Mouse (Mus musculus) embryonic facial prominence, embryonic 10.5 days (tissue): ENCODE data around the gene Cib4. TPM values are rescaled to one million over a fixed set of nuclear protein-coding genes. Genes with fewer than 3 reads are reported as not detected.

Experiments used
- DNase-seq: peaks from one replicate; pipeline ENCODE4 v3.0.0-alpha.2; 2017; ENCODE audit warnings: low spot score
- H3K27ac ChIP-seq: fragments of 300-500 bp; sonication (generic); replicated peaks from 2 replicates; pipeline ENCODE4 v1.5.1; 2016; ENCODE audit warnings: mild to moderate bottlenecking
- H3K27me3 ChIP-seq: fragments of 300-500 bp; sonication (generic); replicated peaks from 2 replicates; pipeline ENCODE4 v1.6.1; 2016; ENCODE audit warnings: low read depth, mild to moderate bottlenecking; ENCODE audit not compliant: poor library complexity, severe bottlenecking
- H3K36me3 ChIP-seq: fragments of 300-500 bp; sonication (generic); replicated peaks from 2 replicates; pipeline ENCODE4 v1.6.1; 2016; ENCODE audit warnings: mild to moderate bottlenecking, moderate library complexity
- H3K4me1 ChIP-seq: fragments of 300-500 bp; sonication (generic); 2 replicates; pipeline ENCODE4 v1.6.1; 2016
- H3K4me3 ChIP-seq: fragments of 300-500 bp; sonication (generic); 2 replicates; pipeline ENCODE4 v1.5.1; 2016; ENCODE audit warnings: mild to moderate bottlenecking, moderate library complexity
- H3K9me3 ChIP-seq: fragments of 300-500 bp; sonication (generic); 2 replicates; pipeline ENCODE4 v1.6.1; 2016; ENCODE audit warnings: mild to moderate bottlenecking
- WGBS: fragments of 180-500 bp; shearing (Covaris S2); methylation state at CpG from one replicate; pipeline ENCODE4 v1.1.7; 2016; 5-methylcytosine and 5-hydroxymethylcytosine counted together
- polyA plus RNA-seq: library from polyadenylated mRNA; unstranded; fragments of >200 nt; fragmentation: Nextera tagmentation; extraction: Ambion mirVana; gene quantifications from 2 replicates; pipeline ENCODE4 v1.2.1, GENCODE M21; 2016

Gene Cib4
- polyA plus RNA-seq, 1 experiment from 2014 or later: not detected

- no peak for DNase-seq
- Histone ChIP-seq H3K27ac (no peak overlapping the region), H3K9me3 (no peaks in the 10 kb centered on the region), H3K4me3 (no peak overlapping the region), H3K4me1 (peaks cover 28% of the 10 kb centered on the region), H3K27me3 (peaks cover 34% of the 10 kb centered on the region), H3K36me3 (no peaks in the 10 kb centered on the region)
- 31% methylated on average over 3 of the region's 3 CpGs for WGBS
These were observed 21.4 kb downstream of the Cib4 start for GRCm38 (mm10) chr5:30524213-30524612.

DNA sequence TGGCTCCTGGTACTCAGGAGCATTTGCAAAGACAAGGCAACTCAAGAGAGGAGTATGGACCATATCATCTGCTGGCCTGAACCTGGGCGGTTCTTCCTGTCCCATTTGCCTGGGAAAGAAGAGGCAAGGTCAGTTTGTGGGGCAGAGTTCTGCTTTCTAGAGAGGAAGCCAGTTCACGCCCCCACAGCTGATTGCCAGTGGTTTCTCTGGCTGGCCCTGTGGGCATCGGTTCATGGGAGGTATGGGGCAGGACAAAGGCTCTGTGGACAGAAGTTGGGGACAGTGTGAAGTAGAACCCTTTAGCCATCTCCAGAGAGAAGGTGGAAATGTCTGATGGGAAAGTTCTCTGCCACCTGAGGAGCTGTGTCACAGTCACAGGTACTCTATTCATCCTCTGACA lies 22.5 kb downstream of the Cib4 start:
- H3K27me3 ChIP-seq: peaks cover 26% of the 10 kb centered on the region
- H3K4me1 ChIP-seq: peaks cover 28% of the 10 kb centered on the region
- no peak for DNase-seq
- no peaks in the 10 kb centered on the region for H3K36me3 ChIP-seq
- 80% methylated on average over 3 of the region's 3 CpGs for WGBS
- H3K4me3 ChIP-seq: no peak overlapping the region
- no peaks in the 10 kb centered on the region for H3K9me3 ChIP-seq
- H3K27ac ChIP-seq: no peak overlapping the region

DNA sequence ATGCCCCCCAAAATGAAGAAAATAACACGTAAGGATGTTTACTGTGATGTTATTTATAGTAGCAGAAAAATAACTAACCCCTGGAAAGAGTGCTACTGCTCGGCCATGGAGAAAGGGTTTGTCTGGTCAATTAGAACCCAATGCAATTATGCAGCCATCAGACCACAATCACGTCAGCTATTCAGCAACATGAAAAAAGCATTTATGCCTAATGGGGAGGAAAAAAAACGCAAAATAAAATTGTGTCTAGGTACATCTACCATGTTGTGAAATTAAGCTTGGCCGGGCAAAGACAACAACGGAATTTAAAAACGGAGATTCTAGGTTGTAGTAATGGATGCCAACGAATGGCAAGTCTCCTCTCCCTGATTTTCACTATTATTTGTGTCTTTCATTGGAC lies 23.2 kb downstream of the Cib4 start:
- Histone ChIP-seq H3K4me1 (peaks cover 28% of the 10 kb centered on the region), H3K4me3 (no peak overlapping the region), H3K27me3 (peaks cover 19% of the 10 kb centered on the region), H3K36me3 (no peaks in the 10 kb centered on the region), H3K9me3 (no peaks in the 10 kb centered on the region), H3K27ac (no peak overlapping the region)
- WGBS: 85% methylated on average over 8 of the region's 8 CpGs
- no peak for DNase-seq

DNA sequence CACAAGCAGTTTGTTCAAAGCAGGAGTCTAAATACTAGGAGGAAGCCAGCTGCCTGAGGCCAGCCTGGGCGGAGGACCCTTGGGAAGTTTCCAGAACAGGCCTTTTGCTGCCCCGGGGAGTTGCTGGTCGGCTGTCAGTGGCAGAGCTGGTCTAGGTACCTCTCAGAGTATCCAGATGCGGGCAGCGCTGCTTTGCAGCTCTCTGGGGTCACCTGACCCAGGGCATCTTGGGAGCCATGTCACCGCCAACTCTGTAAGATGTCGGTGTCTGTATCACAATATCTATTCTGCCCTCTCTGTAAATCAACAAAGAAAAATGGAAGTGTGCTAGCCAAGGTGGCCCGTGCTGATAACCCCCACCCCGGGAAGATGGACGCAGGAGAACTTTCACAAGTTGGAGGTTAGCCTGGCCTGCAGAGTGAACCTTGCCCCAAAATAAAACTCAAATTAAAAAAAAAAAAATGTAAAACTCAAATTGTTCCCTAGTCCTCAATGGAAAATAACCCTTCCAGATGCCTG lies 25.4 kb downstream of the Cib4 start:
- Histone ChIP-seq H3K27ac (no peak overlapping the region), H3K36me3 (no peaks in the 10 kb centered on the region), H3K27me3 (0 out of 2 replicates have a peak, but pooled peaks cover 4% of the 10 kb centered on the region), H3K4me3 (no peak overlapping the region), H3K4me1 (peaks cover 16% of the 10 kb centered on the region; the same call in 1 of the 2 replicates), H3K9me3 (no peaks in the 10 kb centered on the region)
- WGBS: 84% methylated on average over 10 of the region's 10 CpGs
- DNase-seq: no peak

GRCm38 (mm10) chr5:30519494-30519893 lies 26.1 kb downstream of the Cib4 start:
- Histone ChIP-seq H3K4me3 (no peak overlapping the region), H3K4me1 (peaks cover 15% of the 10 kb centered on the region; the same call in 1 of the 2 replicates), H3K36me3 (no peaks in the 10 kb centered on the region), H3K27ac (no peak overlapping the region; the same call in 1 of the 2 replicates), H3K27me3 (0 out of 2 replicates have a peak, but pooled peaks cover 4% of the 10 kb centered on the region), H3K9me3 (no peaks in the 10 kb centered on the region)
- 46% methylated on average over 7 of the region's 7 CpGs for WGBS
- no peak for DNase-seq

GRCm38 (mm10) chr5:30518547-30518946 lies 27.1 kb downstream of the Cib4 start:
- 80% methylated on average over 6 of the region's 6 CpGs for WGBS
- H3K36me3 ChIP-seq: no peaks in the 10 kb centered on the region
- no peak overlapping the region for H3K4me3 ChIP-seq
- H3K27ac ChIP-seq: no peak overlapping the region
- 0 out of 2 replicates have a peak, but pooled peaks cover 4% of the 10 kb centered on the region for H3K27me3 ChIP-seq
- no peaks in the 10 kb centered on the region for H3K9me3 ChIP-seq
- no peak for DNase-seq
- H3K4me1 ChIP-seq: peaks cover 10% of the 10 kb centered on the region; the same call in 1 of the 2 replicates

GRCm38 (mm10) chr5:30518108-30518507 lies 27.5 kb downstream of the Cib4 start:
- Histone ChIP-seq H3K4me3 (no peak overlapping the region), H3K4me1 (peaks cover 10% of the 10 kb centered on the region; the same call in 1 of the 2 replicates), H3K36me3 (no peaks in the 10 kb centered on the region), H3K27me3 (0 out of 2 replicates have a peak, but pooled peaks cover 4% of the 10 kb centered on the region), H3K27ac (0 out of 2 replicates have a peak overlapping the region, but pooled peaks have one; percentile 4), H3K9me3 (no peaks in the 10 kb centered on the region)
- DNase-seq: no peak
- 89% methylated on average over 5 of the region's 5 CpGs for WGBS

- Histone ChIP-seq H3K4me3 (no peak overlapping the region), H3K4me1 (peaks cover 10% of the 10 kb centered on the region; the same call in 1 of the 2 replicates), H3K27me3 (0 out of 2 replicates have a peak, but pooled peaks cover 4% of the 10 kb centered on the region), H3K36me3 (no peaks in the 10 kb centered on the region), H3K27ac (no peak overlapping the region), H3K9me3 (no peaks in the 10 kb centered on the region)
- peak; percentile 32 for DNase-seq
- 53% methylated on average over 7 of the region's 7 CpGs for WGBS
These were observed 29.3 kb downstream of the Cib4 start for GRCm38 (mm10) chr5:30516376-30516775.

GRCm38 (mm10) chr5:30513111-30513510 lies 32.5 kb downstream of the Cib4 start:
- DNase-seq: no peak
- Histone ChIP-seq H3K4me3 (no peak overlapping the region), H3K27ac (no peak overlapping the region), H3K4me1 (peaks cover 5% of the 10 kb centered on the region), H3K27me3 (no peaks in the 10 kb centered on the region), H3K9me3 (no peaks in the 10 kb centered on the region), H3K36me3 (no peaks in the 10 kb centered on the region)
- WGBS: 84% methylated on average over 8 of the region's 8 CpGs

DNA sequence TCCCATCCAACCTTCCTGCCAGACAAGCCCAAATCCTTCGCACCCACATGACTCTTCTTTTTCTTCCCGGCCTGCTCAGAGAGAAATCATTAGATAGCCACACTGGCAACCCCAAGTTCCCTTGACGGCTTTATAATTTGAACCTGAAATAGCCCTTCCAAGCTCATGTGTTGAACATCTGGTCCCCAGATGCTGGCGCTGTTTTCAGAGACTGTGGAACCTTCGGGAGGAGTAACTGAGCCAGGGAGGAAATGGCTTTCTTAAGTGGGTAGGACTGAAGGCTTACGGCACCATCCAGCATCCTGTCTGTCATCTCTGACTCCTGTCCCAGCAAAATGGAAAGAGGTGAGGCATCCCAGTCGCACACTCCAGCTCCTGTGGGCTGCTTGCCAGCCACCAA lies 48.3 kb downstream of the Cib4 start:
- Histone ChIP-seq H3K27me3 (no peaks in the 10 kb centered on the region), H3K36me3 (no peaks in the 10 kb centered on the region), H3K27ac (peak overlapping the region; percentile 77), H3K9me3 (no peaks in the 10 kb centered on the region), H3K4me3 (no peak overlapping the region), H3K4me1 (peaks cover 38% of the 10 kb centered on the region)
- peak; percentile 82 for DNase-seq
- WGBS: 39% methylated on average over 7 of the region's 7 CpGs

DNA sequence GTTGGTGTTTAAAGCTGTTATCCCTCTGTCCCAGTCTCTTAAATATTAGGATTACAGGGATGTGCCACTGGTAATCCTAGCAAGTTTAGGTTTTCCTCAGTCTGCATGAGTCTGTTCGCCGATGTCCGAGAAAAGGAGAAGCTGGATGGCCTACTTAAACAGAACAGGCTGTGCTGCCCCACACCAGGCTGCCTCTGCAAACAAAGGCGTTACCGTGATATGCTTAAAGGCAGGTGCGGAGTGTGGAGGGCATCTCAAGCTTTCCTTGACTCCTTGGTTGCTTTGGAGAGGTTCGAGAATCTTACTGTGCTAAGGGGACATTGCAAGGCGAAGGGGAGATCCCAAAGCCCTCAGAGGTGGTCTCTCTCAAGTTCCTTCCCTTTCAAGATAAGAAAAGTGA lies 48.8 kb downstream of the Cib4 start:
- H3K27me3 ChIP-seq: no peaks in the 10 kb centered on the region
- H3K4me1 ChIP-seq: peaks cover 33% of the 10 kb centered on the region
- H3K4me3 ChIP-seq: no peak overlapping the region
- H3K9me3 ChIP-seq: no peaks in the 10 kb centered on the region
- 71% methylated on average over 8 of the region's 8 CpGs for WGBS
- no peaks in the 10 kb centered on the region for H3K36me3 ChIP-seq
- H3K27ac ChIP-seq: peak overlapping the region; percentile 77
- peak; percentile 33 for DNase-seq

- no peak overlapping the region for H3K4me3 ChIP-seq
- WGBS: 35% methylated on average over 2 of the region's 2 CpGs
- DNase-seq: peak; percentile 38
- no peaks in the 10 kb centered on the region for H3K27me3 ChIP-seq
- H3K4me1 ChIP-seq: peaks cover 33% of the 10 kb centered on the region
- H3K27ac ChIP-seq: peak overlapping the region; percentile 54
- H3K36me3 ChIP-seq: no peaks in the 10 kb centered on the region
- H3K9me3 ChIP-seq: no peaks in the 10 kb centered on the region
These were observed 50.3 kb downstream of the Cib4 start for GRCm38 (mm10) chr5:30495288-30495687.

GRCm38 (mm10) chr5:30494606-30495005 lies 51.0 kb downstream of the Cib4 start:
- H3K36me3 ChIP-seq: no peaks in the 10 kb centered on the region
- DNase-seq: no peak
- no peak overlapping the region for H3K27ac ChIP-seq
- H3K4me1 ChIP-seq: peaks cover 33% of the 10 kb centered on the region
- no peaks in the 10 kb centered on the region for H3K9me3 ChIP-seq
- H3K4me3 ChIP-seq: no peak overlapping the region
- H3K27me3 ChIP-seq: no peaks in the 10 kb centered on the region
- 82% methylated on average over 7 of the region's 7 CpGs for WGBS
